Mouse (Mus musculus) cerebellum, adult 18-20 months (tissue): ENCODE data around the gene Neurl3.

Experiments used
- DNase-seq, 2 experiments: peaks; one replicate each; pipeline ENCODE4 v3.0.0; 2021

Neurl3 gene

GRCm38 (mm10) chr1:36296466-36297149 is 22.1 kb upstream of the Neurl3 start:
- DNase-seq: peak; percentile 75 to 83

GRCm38 (mm10) chr1:36294402-36294801 is 19.9 kb upstream of the Neurl3 start:
- DNase-seq: no peak

DNA sequence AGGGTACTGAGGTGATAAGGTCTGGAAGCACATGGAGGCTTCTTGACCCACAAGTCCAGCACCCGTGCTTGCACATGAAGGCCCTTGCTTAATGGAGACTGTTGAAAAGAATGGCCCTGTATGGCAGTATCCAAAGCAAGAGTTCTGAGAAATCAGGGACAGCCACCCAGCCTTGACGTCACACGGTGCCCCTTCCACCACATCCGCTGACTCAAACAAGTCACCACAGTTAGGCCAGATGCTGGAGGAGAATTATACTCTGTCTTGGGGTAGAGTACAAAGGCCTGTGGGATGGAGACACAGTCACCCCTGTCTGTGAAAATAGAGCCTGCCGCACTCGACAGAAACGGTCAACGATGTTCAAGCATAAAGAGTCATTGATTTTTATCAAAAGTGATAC is 19.0 kb upstream of the Neurl3 start:
- DNase-seq: no peak

- no peak for DNase-seq
These were observed 7.4 kb upstream of the Neurl3 start for GRCm38 (mm10) chr1:36281849-36282248.

GRCm38 (mm10) chr1:36280938-36281337 is 6.5 kb upstream of the Neurl3 start:
- no peak for DNase-seq

- DNase-seq: peak; percentile 84 to 91
These were observed 4.7 kb upstream of the Neurl3 start for GRCm38 (mm10) chr1:36279202-36279601.

DNA sequence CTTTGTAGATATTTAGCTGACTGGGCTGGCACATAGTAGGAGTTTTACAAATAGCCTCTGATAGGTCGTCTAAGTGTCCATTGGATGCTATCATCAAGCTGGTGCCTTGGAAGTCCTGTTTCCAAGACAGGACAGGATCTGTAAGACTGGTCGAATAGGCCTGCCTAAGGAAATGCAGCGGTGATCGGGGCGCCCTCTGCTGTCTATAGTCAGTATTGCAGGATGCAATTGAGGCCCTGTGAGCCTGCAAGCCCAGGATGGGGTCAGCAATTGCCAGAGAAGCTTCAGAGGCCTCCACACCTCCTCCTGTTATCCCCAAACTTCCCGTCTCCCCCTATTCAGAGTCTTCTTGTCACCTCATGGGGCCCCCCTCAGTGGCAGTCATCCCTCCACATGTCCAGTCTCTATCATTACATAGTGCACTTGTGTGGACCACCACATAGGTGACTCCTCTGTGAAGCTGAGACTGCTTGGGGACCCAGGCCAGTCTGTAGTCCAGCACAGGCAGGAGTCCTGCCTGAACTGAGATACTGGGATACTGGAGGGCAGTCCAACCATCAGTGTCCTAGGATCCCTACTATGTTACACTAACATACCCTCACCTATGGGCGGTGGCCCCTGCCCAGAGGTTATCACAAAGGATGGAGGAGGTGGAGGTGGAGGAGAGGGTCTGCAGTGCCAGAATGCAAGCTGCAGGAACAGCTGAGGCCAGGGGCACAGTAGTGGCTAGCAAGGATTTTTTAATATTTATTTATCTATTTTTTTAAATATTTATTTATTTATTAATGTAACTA is 3.0 kb upstream of the Neurl3 start:
- DNase-seq: peak; percentile 78 to 88

GRCm38 (mm10) chr1:36275635-36276389 is 1.3 kb upstream of the Neurl3 start:
- no peak for DNase-seq

DNA sequence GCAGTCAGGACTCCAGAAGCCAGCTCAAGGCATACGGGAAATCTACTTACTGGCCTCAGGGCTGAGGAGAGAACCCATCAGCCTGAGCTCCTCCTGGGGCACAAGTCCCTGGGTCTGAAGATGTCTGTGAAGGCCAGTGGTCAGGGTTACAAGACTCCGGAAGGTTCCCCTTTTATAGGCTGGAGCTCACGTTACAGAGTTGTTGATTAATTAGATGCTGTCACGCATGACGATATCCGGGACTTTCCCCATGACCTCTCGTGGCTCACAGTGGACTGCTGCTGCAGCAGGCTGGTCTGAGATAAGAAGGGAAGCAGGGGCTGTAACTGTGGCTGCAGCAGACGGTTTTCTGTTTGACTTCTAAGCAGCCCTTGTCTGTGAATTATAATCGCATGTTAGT is 1.2 kb downstream of the Neurl3 start:
- DNase-seq: no peak

- no peak for DNase-seq
These were observed 1.9 kb downstream of the Neurl3 start for GRCm38 (mm10) chr1:36272546-36272945.

DNA sequence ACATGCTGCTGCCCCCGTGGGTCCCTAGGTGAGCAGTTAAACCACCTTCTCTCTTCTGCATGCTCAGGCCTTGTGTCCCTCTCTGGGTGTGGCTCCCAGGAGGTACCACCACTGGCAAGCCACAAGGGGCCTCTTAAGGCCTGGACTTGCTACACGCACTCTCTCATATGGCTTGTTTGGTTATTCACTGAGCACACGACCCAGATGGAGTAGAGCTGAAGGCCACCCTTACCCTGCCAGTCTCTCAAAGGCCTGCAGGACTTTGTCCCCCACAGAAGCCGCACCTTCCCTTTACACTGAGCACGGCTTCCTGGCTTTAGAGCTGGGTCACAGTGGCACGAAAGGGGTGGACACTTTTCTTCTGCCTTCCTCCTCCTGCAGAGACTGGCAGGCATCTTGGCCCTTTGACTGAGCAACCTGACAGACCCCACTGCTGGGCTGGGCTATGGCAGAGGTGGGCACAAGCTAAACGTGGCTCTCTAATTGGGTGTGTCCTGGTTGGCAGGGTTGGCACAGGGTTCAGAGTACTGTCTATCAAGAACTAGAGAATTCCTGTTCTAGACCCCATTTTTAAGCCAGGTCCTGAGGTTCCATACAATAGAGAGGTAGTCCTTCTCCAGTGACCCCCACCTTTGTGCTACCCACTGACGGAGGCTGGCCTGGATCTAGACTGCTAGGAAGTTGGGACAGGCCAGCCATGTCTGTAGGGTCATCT is 2.8 kb downstream of the Neurl3 start:
- DNase-seq: no peak

DNA sequence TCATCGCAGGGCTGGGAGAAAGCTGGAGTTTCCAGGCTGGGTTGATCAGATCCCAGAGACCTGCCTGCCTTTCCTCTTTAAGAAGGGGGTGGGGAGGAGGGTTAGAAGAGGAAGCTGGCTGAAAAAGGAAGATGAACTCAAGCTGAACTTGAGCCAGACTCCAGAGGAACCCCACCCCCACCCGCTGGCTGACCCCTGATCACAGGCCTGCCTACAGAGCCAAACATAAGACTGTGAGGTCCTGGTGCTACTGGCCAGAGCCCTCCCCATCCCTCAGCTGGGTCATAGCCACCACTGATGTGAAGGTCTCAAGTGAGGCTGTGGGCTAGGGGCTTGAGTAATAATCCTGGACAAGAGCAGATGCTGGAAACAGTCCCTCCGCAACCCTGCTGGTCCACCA is 3.8 kb downstream of the Neurl3 start:
- no peak for DNase-seq

DNA sequence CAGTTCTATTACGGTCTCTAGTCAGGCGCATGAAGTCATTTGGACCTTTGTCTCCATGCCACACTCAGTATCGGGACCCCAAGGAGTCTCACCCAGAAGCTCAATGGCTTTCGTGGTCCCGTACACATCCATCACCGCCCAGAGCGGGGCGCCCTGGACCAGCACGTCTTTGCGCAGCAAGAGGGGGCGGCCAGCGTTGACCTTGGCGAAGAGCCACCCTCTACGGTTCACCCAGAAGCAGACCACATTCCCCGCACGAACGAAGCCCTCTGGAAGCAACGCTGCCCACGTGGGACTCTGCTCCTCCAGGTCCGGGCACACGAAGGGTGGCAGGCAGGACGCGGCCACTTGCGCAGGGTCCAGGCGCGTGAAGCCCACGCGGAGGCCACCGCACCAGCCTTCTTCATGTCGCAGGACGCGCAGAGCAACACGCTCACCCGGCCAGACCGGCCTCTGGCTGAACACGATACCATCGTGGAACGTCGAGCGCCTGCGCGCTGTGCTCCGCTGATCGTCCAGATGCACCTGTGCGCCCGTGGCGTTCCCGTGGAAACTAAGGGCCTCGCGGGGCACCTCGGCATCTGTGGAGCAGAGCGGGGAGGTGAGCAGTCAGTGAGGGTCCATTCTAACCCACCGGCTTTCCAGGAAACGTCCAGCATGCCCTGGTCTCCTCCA is 5.2 kb downstream of the Neurl3 start:
- DNase-seq: no peak

DNA sequence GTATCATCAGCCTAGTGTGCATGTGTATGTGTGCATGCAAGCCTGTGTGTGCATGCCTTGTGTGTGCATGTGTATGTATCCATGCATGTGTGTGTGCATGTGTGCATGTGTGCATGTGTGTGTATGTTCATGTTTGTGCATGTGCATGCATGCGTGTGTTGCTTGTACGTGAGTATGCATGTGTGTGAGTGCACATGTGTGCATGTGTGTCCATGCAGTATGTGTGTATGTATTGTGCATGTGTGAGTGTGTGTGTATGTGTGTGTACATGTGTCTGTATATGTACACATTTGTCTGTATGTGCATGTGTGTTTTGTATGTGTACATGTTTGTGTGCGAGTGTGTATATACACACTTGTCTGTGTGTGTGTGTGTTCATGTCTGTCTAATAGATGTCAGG is 6.9 kb downstream of the Neurl3 start:
- DNase-seq: no peak

DNA sequence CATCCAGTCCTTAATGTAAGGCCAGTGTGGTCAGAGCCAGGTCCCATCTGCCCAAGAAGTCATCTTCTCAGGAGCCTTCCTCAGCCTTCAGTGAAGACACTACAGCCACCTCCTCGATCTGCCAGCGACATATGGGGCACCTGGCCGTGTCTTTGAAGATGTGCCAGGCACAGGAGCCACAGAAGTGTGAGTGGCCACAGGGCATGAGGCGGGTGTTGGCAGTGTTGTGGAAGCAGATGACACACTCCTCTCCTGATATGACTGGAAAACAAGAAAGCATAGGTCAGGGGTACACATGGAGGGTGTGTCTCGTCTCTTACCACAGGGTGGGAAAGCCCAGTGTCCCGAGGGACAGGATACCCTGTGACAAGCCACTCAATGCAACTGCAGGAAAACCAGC is 8.2 kb downstream of the Neurl3 start:
- DNase-seq: peak; percentile 88 to 93

GRCm38 (mm10) chr1:36263833-36264488 is 10.5 kb downstream of the Neurl3 start:
- no peak for DNase-seq

GRCm38 (mm10) chr1:36261708-36262504 is 12.6 kb downstream of the Neurl3 start:
- no peak for DNase-seq

GRCm38 (mm10) chr1:36260418-36260817 is 14.1 kb downstream of the Neurl3 start:
- no peak for DNase-seq

DNA sequence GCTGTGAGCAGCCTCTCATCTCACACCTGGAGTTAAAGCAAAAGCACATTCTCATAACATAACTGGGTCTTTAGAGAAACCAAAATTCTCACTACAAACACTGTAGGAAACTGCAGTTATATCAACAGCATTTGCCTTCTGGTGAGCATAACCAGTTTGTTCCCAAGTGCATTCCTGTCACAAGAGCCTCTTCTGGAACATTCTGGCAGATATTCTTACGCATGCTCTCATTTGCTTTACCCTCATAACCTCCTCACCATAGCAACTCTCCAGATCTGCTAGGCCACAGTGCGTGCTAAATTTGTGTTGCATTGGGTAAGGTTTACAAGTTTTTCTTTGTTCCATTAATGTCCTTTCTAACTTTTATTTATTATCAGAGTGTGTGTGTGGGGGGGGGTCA is 15.2 kb downstream of the Neurl3 start:
- DNase-seq: no peak

DNA sequence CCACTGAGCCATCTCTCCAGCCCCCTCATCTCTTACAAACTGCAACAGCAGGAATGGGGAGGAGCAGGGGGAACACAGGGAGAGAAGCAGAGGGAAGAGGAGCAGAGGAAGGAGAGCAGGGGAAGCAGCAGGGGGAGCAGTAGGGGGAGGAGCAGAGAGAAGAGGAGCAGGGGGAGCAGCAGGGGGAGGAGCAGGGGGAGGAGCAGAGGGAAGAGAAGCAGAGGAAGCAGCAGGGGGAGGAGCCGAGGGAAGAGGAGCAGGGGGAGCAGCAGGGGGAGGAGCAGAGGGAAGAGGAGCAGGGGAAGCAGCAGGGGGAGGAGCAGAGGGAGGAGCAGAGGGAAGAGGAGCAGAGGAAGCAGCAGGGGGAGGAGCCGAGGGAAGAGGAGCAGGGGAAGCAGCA is 15.8 kb downstream of the Neurl3 start:
- DNase-seq: no peak

DNA sequence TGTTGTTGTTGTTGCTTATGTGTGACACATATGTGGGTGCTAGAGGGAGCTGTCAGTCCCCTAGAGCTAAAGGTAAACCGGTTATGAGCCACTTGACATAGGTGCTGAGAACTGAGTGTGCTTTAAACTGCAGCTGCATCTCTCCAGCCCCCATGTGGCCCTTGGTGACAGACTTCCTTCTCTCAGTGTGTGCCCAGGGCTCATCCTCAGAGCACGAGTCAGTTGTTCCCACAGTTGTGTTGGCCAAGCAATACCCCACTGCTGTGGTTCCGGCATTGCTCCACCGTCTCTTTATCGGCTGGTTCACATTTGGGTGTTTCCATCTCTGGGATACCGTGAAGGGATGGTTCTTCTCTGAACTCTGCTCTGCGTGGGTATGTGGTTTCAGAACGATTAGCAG is 17.2 kb downstream of the Neurl3 start:
- DNase-seq: no peak
